Mouse (Mus musculus) T-helper 17 cell (primary cell): ENCODE results near the gene Amy2a4.
"Not testable (repeated sequence)": the region's sequence is repeated elsewhere in the genome, so short reads cannot be mapped to it uniquely, and the experiment has no call there.

Experiments
- in situ Hi-C, 2 experiments: fragments of 300-600 bp; cut with MboI, MseI; formaldehyde crosslinking; loops; 1 replicate in 1 of 2; 2 replicates in 1 of 2; pipeline ENCODE4 v1.15.1; 2025; ENCODE audit warnings: high pct_unique_total_duplicates in 2 of 2

The Amy2a4 gene

DNA sequence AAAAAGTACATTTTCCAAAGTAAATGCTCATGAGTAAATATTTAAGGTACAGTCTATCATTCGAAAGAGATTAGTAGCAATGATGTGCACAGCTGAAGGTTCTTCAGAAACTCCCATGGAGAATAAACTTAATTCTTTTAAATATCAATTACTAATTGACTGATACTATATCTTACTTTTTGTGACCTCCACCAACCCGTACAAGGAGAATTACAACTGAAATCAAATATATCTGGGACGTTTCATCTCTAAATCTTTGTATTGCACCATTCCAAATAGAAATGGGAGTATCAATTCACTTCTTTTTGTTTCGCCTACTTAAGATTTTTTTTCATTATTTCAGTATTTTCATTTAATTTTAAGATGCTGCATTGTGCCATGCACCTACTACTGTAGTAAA lies at the start of gene Amy2a4:
TSS of gene Amy2a4 (minus strand) at position 101 of the 400 bp plus-strand sequence.
- in situ Hi-C loops: not testable (repeated sequence)

DNA sequence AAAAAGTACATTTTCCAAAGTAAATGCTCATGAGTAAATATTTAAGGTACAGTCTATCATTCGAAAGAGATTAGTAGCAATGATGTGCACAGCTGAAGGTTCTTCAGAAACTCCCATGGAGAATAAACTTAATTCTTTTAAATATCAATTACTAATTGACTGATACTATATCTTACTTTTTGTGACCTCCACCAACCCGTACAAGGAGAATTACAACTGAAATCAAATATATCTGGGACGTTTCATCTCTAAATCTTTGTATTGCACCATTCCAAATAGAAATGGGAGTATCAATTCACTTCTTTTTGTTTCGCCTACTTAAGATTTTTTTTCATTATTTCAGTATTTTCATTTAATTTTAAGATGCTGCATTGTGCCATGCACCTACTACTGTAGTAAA lies 32.7 kb upstream of the Amy2a4 start, which contains the start of gene Amy2a3:
TSS of gene Amy2a3 (minus strand) at position 101 of the 400 bp plus-strand sequence.
- in situ Hi-C loops: loop anchor here in 1 of 2 experiments (25.0 kb wide), 1 partner anchor 213 kb away; the partner anchor contains the start of gene Amy2a1

DNA sequence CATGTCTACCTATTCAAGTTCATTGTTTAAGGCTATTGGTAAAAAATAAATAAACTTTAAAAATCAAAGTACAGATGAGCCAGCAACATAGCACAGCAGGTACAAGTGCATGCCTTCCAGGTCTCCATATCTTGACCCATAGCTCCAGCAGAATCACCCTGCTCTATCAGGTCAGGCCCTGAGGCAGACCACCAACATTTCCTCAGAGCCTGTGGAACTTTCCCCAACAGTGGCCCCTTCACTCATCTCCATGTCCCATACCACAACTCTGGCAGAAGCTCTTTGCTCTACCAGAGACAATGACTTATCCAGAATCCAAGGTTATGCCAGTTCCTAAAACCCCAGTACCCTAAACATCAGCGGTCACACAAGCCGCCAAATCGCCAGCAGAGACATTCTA lies 21.7 kb upstream of the Amy2a4 start:
- in situ Hi-C loops: loop anchor here in 1 of 2 experiments (10.0 to 25.0 kb wide), 2 partner anchors 68 to 224 kb away; partner anchors contain the start of gene Amy2a1

DNA sequence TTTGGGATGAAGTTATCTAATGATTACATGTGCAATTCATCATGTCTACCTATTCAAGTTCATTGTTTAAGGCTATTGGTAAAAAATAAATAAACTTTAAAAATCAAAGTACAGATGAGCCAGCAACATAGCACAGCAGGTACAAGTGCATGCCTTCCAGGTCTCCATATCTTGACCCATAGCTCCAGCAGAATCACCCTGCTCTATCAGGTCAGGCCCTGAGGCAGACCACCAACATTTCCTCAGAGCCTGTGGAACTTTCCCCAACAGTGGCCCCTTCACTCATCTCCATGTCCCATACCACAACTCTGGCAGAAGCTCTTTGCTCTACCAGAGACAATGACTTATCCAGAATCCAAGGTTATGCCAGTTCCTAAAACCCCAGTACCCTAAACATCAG lies 11.0 kb downstream of the Amy2a4 start:
- in situ Hi-C loops: not testable (repeated sequence)

DNA sequence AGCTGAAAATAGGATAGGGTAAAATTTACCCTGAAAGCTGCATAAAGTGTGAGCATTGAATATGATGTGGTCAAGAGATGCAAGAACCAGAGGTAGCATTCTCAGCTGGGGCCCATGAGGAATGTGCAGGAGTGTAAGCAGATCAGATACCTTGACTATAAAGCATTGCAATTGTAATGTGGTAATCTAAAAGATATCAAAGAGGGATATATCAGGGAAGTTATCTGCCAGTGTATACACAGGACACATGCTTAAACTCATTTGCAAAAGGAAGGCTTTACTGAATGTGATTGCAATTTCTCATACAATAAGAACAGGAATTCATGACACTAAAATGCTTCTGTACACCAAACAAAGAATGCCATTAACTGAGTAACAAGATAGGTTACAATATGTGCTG lies 11.7 kb downstream of the Amy2a4 start:
- in situ Hi-C loops: not testable (repeated sequence)

DNA sequence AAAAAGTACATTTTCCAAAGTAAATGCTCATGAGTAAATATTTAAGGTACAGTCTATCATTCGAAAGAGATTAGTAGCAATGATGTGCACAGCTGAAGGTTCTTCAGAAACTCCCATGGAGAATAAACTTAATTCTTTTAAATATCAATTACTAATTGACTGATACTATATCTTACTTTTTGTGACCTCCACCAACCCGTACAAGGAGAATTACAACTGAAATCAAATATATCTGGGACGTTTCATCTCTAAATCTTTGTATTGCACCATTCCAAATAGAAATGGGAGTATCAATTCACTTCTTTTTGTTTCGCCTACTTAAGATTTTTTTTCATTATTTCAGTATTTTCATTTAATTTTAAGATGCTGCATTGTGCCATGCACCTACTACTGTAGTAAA lies 32.5 kb downstream of the Amy2a4 start, which contains the start of gene Amy2a5:
TSS of gene Amy2a5 (minus strand) at position 101 of the 400 bp plus-strand sequence.
- in situ Hi-C loops: not testable (repeated sequence)
